Mouse (Mus musculus) MEL-GATA-1-ER (cell line): ENCODE measurements around the gene Fam83g.

Experiments used
- DNase-seq: peaks from one replicate; pipeline ENCODE4 v3.0.0-alpha.2; 2012; ENCODE audit warnings: low read depth; ENCODE audit errors: extremely low read depth

Gene Fam83g

DNA sequence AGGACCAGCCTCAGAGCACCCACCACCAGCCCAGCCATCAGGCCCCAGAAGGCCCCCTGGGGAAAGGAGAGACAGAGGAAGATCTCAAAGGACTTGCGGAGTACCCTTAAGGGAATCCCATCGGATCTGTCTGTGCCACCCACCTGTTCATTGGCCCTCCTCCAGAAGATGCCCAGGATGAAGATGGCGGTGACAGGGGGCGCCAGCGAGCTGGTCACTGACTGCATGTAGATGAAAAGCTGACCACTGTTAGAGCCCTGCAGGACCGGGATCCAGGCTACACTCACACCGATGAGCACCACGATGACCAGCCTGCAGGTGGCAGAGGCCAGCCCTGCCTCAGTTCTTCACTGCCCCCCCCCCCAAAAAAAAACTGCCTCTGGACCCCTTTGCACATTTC, 10.2 kb upstream of the Fam83g start:
- no peak for DNase-seq

DNA sequence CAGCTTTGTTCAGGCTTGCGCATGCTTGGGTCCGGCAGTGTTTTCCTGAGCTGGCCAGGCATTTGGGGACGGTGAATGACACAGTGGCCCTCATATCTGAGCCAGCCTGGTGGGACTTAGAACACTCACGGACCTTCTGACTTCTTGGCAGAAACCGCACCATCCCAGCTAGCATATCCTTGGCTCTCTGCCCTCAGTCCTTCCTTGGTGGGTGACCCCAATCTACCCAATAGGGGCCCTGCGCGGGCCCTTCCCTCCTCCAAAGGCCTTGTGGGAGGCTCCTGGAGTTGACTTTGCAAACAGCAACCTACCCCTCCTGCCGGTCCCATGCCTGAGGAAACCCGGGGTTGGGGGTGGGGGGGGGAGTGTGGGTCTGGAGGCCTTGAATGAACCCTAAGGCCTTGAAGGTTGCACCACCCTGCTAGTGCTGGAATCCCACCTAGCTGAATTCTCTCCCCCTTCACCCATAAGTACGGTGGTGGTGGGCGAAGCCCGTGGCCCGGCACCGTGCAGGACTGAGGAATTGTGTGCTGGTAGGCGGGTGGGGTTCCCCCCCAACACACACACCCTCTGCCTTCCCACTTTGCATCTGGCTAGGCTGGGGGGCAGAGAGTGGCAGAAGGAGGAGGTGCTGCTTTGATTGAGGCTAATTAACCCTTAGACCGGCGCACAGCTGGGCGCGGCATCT, 9.6 kb upstream of the Fam83g start:
- DNase-seq = no peak

DNA sequence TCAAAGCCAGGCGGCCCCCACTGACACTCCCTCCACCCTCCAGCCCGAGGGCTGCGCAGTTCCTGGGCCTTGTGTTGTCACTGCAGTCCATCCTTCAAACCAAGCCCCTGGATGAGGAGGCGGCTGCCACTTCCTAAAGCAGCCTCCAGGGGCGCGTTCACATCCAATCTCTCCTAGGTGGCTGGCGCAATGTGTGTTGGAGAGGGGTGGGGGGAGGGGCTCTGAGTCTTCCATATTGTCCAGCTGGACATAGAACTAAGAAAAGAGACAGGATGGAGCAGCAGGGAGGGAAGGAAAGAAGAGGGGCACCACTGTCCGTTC, 9.1 kb upstream of the Fam83g start:
- DNase-seq = no peak

DNA sequence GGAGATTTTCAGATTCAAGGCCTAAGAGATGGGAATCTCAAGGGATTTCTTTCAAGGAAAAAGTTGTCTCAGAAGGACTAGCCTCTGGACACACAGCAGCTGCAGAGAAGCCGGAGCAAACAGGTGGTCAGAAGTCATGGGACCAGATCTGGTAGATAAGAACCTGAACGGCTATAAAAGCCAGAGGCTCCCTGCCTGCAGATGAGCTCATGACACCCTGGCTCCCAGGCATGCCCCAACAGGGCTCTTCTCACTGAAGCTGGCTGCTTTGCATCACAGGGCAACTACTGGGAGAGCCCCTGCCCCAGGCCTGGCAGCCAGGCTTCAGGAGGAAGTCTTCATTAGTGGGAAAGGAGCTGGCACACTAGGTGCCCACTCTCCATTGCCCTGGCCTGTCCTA, 8.6 kb upstream of the Fam83g start:
- no peak for DNase-seq

DNA sequence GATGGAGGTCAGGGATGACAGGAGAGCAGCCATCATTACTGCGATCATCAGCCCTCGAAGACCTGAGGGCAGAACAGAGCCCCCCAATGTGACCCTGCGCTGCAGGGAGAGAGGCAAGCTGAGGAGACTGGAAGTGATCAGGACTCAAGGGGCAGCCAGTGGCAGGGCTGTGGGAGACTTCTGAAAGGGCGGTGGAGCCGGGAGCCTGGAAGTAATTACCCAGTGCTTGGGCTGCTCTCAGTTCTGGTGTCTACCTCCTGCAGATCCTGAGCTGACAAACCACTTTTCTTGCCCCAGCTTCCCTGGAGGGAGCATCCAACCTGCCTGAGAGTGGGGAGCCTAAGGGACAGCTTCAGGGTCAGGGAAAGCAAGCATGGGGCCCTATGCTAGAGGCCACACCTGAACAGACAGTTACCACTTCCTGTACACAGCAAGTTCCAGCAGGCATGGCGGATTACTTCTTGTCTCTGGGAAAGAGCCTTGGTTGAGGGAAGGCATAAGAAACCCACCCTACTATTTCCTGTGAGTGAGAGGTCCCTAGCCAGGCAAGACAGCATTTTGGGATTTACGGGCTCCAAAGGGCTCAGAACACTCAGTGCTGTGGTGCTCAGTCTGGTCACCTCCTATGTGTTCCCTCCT, 7.6 kb upstream of the Fam83g start:
- DNase-seq = no peak

DNA sequence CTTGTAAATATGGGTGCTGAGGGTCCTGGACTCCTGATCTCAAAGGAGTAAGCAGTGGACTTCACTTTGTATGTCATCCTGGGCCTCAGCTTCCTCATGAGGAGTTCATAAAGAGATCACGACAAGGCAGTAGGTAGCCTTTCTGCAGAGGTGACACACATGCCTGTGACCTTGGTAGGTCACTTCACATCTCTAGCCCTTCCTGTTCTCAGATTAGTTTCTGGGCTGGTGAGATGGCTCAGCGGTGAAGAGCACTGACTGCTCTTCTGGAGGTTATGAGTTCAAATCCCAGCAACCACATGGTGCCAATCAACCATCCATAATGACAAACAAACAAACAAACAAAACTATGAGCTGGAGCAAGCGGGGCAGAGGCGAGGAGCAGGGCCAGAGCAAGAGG, 6.2 kb upstream of the Fam83g start:
- DNase-seq = no peak

DNA sequence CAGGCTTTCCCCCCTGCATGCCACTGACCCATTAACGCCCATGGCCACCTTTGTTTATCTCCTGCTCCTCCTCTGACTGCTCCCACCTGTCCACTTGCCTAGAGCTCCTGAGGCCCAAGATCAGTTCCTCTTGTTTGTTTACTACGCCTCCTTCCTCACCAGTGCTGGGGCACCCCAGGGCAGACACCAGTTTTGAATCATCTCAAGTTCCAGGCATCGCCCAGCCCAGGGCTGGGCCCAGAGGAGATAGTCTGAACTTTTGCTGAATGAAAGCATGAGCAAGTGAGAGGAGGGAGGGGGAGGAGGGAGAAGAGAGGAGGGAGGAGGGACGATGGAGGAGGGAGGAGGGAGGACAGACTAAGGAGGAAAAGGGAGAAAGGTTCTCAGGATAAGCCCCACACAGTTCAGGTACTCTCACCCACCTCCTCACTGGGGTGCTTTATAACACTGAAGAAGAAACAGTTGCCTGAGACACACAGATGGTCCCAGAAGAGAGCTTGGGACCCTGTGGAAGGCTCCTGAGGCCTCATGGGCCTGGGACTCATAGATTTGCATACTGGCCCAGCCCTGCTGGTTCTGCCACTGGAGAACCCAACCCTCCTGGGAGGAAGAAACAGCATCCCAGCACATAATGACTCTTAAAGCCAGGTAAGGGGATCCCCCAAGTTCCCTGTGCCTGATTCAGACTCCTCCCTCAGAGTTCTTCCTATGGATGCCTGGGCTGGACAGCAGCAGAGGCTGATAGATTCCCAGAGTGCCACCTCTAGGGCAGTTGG, 4.6 kb upstream of the Fam83g start:
- DNase-seq = no peak

DNA sequence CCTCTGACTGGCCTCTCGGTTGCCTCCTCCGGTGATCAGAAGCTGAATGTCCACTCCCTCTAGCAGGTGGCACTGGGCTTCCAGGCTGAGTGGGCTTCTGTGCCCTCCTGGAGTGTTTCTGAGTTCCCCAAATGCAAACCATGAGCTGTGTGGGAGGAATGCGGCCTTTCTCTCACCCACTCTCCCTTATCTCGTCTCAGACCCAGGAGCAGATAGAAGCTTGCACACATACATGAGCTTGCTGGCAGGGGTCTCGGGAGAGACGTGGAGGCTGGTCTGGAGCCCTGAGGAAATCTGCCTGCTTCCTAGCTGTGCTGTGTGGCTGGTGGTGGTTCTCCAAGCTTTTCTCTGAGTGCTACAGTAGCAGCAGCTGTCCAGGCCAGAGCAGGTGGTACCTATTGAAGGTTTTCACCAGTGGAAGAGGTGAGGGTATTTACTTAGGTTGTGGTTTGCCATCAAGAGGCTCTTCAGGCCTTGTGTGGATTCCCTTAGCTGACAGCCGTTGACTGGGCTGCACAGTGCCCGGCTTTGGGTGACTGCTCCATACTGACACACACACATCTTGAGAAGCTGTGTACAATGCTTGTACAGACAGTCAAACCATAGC, 1.3 kb downstream of the Fam83g start:
- no peak for DNase-seq

DNA sequence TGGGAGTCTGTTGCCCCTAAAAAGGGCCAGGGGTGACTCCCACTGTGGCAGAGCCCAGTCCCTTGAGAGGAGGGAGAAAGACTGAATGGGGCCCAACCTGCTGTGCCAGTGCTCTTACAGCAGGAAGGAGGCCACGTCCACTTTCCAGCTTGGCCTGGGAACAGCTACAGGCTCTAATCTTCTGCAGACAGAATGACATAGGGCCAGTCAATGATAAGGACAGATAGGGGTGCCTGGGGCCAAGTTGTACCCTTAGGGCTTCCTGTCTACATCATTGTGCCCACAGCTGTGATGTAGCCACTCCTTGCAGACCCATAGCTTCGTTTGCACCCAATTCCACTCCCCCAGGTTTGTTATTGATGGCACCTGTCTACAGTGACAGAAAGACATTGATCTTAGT, 2.2 kb downstream of the Fam83g start:
- no peak for DNase-seq

DNA sequence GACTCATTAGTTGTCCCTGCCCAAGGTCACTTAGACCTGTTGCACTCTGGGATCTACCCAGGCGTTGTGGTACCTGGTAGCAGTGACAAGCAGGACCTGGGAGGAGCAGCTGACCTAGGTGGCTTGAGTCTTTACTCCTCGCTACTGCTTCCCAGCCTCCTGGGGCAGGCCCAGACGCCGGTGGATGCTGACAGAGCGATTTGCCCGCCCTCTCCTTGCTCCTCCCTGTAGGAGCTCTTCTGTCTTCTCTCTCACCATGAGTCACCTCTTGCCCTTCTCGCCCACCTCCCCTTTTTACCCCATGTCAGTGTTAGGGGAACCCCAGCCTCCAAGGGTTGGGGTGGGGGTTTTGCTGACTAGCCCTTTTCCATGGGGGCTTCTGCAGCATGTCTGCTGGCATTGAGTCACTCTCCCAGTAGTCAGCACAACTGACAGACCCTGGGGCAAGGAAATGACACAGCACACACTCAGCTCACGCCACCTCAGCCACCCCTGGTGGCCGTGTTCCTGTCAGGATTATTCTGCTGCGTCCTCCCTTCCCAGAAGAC, 3.1 kb downstream of the Fam83g start:
- no peak for DNase-seq

DNA sequence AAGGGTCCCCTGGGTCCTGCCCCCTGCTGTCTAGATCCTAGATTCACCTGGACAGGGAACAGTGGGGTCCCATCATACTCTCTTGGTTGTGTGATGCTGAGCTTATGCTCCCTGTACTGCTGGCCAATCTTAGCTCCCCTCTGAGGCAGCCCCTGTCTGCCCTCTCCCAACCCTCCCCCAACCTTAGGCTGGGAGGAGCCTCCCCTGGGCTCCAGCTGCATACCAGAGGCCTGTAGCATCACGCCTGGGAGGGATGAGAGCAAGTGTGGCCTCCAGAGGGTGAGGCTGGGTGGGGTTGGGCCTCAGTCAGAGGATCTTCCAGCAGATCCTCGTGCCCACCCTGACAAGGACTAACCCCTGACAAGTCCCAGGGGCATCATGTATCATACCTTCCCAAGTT, 3.7 kb downstream of the Fam83g start:
- no peak for DNase-seq

DNA sequence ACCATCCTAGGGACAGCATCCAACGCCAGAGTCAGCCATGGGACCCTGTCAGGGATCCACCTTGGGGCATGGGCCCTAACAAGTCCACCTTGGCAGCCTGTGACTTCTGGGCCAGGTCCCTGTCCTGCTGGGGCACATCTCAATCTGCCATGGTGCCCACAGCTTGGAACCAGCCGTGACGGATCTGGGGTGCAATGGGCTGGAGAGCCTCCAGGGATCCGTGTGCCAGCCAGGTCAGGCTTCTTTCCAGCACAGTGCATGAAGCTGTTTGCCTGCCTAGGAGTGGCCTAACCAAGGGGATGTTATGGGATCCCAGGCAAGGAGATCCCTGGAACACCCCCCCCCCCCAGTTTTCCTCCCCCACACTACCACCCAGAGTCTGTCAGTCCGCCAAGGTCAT, 9.1 kb downstream of the Fam83g start:
- DNase-seq = no peak

DNA sequence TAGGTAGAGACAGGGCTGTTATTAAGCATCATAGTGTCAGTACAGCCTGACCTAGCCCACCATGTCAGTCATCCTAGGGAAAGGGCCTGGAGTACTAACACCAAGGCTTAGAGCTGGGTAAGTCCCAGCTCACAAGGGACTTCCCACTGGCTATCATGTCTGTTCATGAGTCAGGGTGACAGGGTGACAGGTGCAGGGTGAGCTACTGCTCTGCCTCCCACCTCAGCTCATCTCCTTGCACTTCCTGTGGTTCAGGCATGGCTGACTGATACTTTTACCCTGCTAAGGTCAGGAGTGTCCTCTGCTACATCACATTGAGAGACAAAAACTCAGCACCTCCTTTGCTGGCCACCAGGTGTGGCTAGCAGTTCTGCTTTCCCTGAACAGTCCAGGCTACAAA, 15.0 kb downstream of the Fam83g start:
- no peak for DNase-seq

DNA sequence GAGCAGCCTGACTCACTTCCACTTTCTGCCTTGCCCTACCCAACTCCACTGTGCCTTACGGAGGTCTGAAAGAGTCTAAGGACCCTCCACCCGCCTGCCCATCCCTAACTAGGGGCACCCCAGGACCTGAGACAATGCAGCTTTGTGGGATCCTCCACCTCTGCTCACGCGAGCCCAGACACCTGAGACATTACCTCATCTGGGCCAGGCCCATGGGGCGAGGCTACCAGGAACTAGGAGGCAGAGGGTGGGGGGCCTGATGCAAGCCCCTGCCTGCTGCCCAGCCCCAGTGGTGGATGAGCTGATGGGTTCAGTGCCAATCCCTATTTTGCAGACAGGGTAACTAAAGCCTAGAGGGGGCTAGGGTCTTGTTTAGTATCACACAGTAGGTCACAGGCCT, 15.6 kb downstream of the Fam83g start:
- no peak for DNase-seq

DNA sequence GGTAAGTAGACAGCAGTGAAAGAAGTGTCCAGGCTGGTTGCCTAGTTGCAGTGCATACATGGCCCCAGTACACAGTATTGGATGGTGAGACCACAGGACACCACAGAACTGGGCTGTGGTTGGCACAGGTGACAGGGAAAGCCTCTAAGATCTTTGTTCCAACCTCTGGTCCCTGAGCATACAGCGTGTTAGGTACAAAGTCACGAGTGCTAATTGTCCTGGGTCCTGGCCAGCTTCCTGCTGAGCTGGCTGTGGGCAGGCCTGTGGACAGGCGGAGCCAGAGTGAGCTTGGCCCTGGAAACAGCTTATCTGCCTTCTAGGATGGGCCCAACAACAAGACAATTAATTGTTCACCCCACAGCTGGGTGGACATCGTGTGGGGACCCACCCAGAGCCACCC, 16.0 kb downstream of the Fam83g start:
- DNase-seq = no peak

DNA sequence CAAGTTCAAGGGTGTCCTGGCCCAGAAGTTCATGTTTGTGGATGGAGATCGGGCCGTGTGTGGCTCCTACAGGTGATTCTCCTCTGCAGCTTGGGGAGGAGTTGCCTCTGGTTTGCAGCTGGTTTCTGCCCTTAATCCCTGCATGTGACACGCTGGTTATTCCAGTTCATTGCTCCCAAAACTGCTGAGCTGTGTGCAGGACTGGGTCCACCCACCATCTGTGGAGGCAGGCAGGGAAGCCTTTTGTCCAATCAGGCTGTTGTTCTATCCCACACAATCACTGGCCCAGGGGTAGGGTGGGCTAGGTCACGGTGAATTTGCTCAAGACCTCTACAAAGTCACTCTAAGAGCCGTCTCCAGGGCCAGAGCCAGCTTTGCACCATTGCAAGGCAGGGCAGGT, 17.8 kb downstream of the Fam83g start:
- no peak for DNase-seq

DNA sequence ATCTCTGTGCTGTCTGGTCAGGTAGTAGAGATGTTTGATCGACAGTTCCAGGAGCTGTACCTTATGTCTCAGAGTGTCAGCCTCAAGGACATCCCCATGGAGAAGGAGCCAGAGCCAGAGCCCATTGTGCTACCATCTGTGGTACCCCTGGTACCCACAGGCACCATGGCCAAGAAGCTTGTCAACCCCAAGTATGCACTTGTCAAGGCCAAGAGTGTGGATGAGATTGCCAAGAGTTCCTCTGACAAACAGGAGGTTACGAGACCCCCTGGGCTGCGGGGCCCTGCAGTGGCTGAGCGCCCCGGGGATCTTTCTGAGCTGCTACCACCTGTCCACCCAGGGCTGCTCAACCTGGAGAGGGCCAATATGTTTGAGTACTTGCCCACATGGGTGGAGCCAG, 18.6 kb downstream of the Fam83g start:
- no peak for DNase-seq

DNA sequence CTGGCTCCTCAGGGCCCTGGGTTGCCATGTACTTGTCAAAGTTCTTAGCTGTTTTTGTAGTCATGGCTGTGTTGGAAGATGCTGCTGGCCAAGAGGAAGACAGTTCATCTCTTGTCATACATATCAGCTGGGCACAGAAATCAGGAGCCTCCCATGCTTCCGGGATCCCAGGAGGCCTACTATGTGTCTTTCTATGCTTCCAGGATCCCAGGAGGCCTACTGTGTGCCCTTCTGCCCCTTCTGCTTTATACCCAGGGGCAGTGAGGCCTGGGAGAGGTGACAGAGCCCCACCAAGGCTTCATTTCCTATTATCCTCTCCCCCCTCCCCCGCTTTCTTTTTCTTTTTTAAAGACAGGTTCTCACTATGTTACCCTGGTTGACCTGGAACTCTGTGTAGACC, 21.7 kb downstream of the Fam83g start:
- DNase-seq = no peak

DNA sequence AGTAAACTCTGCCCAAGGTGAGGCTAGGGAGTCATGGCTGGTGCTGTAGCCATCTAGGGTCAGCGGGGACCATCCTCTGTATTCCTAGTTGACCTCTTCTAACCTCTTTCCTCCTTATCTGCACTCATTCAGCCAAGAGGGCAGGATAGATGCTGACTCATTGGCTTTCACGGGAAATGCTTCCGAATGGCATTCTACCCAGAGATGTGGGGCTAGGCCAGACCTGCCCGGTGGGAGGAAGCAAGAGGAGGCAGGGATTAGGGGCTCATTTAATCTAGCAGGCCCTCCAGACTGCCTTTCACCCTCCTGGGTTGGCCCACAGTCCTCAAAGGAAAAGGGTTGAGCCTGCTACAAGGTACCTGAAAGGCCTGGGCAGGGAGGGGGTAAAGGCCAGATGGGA, 22.3 kb downstream of the Fam83g start:
- DNase-seq = no peak

DNA sequence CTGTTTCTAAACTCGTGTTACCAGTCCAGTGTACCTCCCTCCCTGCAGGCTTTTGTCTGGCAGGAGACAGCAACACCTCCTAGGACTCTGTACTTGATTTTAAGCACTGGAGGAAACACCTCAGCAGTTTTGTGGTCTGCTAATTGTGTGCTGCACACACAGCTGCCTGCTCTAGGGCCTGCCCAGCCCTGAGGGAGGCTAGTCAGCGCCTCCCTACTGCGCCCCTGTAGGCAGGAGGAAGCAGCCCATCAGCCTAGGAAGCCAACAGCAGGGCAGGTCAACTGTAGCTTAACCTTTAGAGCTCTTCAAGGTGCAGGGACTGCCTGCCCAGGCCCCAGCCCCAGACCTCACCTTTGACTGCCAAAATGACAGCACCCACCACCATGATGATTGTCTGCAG, 25.0 kb downstream of the Fam83g start:
- DNase-seq = no peak

DNA sequence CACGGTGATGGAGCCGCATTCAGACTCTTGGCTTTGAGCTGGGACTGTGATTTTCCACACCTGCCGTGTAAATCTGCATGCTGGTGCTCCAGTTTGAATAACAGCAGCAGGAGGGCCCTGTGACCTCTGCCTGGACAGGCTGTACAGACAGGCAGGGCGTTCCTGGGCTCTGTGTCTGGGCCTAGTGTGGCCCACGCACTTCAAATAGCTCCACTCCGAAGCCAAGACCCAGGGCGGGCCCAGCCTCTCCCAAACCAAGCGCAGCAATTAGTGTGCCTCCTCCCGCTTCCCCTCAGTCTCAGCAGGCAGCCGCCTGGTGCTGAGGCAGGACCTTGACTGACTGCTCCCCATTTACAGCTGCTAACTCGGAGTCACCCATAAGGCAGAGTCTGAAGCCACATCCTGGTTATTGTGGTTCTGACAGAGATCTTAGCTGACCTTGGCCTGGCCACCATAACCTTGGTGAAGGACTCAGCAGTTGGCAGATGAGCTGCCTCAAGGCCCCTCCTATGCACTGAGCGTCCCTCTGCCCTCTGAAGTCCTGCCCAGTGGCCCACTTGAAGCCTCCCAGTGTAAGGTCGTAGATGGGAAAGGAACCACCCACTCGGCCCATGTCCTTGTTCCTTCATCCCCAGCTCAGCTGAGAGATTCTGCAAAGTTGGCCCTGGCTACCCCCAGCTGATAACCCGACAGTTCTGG, 29.4 kb downstream of the Fam83g start:
- no peak for DNase-seq
